Mouse (Mus musculus): ENCODE data around the gene Slc16a7. TPM values are rescaled to one million over a fixed set of nuclear protein-coding genes. Genes with fewer than 3 reads are reported as not detected.

Gene Slc16a7
- total and polyA plus RNA-seq, 3 experiments: not detected

DNA sequence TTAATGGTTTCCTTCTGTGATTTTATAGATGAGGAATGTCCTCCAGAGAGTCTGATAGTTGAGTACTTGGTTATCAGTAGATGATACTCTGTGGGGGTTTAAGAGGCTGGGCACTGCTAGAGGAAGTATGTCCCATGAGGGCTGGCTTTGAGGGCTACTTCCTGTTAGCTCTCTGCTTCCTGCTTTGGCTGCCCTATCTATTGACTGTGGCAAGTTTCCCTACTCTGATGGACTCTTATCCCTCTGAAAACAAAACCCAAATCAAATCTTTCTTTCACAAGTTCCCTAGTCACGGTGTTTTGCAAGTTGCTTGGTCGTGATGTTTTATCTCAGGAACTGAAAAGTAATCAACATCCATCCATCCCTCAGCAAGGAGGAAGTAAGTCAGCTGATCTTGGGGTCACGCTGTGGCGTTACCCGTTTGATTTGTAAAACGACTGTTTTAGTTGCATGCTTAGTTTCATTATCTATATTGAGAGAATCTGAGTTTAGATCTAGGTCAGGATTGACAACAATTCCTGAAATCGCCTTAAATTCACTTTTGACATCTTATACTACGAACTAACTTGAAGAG is 19.1 kb downstream of the Slc16a7 start:
- no peak for TF ChIP-seq UBTF (IDR thresholded peaks at IDR 0.05; ENCODE audit: borderline replicate concordance, insufficient read depth, low read depth, low read length)
- TF ChIP-seq ZNF384 (IDR thresholded peaks at IDR 0.05; ENCODE audit: low read depth, low read length): no peak
- TF ChIP-seq NELFE (IDR thresholded peaks at IDR 0.05; ENCODE audit: low read depth, low read length): no peak
- TF ChIP-seq KAT2A (conservative IDR thresholded peaks at IDR 0.05; ENCODE audit: low read depth, low read length): no peak
- TF ChIP-seq CHD2 (IDR thresholded peaks at IDR 0.05; ENCODE audit: low read length): no peak
- Histone ChIP-seq H3K9ac (ENCODE audit: control insufficient read depth, low read depth, low read length, poor library complexity, severe bottlenecking) (no peak overlapping the region), H3K27ac (ENCODE audit: control insufficient read depth, low read depth, low read length) (no peak overlapping the region), H3K4me3 (ENCODE audit: control insufficient read depth in 1 of 2, insufficient read depth in 1 of 2, low read depth in 2 of 2, low read length in 2 of 2) (no peak overlapping the region), H3K4me1 (ENCODE audit: control insufficient read depth in 1 of 2, insufficient read depth in 2 of 2, low read length in 2 of 2) (no peaks in the 10 kb centered on the region), H3K27me3 (ENCODE audit: control insufficient read depth in 1 of 2, insufficient read depth in 2 of 2, low read length in 2 of 2) (no peaks in the 10 kb centered on the region), H3K9me3 (replicated peaks; ENCODE audit: insufficient read depth, low read length) (no peaks in the 10 kb centered on the region), H3K79me2 (ENCODE audit: control insufficient read depth, insufficient read depth, low read length, poor library complexity) (no peaks in the 10 kb centered on the region), H3K36me3 (ENCODE audit: control insufficient read depth in 1 of 2, insufficient read depth in 2 of 2, low read length in 2 of 2) (no peaks in the 10 kb centered on the region)
- no peak for DNase-seq (ENCODE audit: low read depth, low spot score)

DNA sequence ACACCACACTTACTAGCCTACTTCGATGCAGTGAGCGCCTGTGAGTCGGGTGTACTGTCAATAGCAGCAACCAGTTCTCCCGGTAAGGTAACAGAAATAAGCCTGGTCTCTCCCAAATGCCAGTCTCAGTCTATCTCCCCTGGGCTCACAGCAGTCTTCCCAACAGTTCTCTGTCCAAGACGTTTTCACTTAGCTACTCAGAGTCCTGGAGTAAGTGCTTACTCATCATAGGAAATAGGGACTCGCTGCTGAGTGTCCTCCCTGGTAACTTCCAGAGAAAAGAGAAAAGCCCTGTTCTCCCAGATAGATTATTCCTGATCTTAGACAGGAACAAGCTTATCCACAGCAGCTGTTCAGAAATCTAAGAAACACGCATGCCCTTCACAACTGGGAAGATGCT is 30.8 kb downstream of the Slc16a7 start:
- no peaks in the 10 kb centered on the region for H3K4me1 ChIP-seq (ENCODE audit: control insufficient read depth in 1 of 2, insufficient read depth in 2 of 2, low read length in 2 of 2)
- no peak for DNase-seq (ENCODE audit: low read depth, low spot score)
- no peaks in the 10 kb centered on the region; the same call in 1 of the 2 replicates for H3K9me3 ChIP-seq (replicated peaks; ENCODE audit: insufficient read depth, low read length)
- TF ChIP-seq HCFC1 (IDR thresholded peaks at IDR 0.05; ENCODE audit: low read depth, low read length) (no peak), POLR2AphosphoS2 (IDR thresholded peaks at IDR 0.05; ENCODE audit: low read length) (no peak), UBTF (IDR thresholded peaks at IDR 0.05; ENCODE audit: borderline replicate concordance, insufficient read depth, low read depth, low read length) (no peak), POLR2A (IDR thresholded peaks at IDR 0.05; ENCODE audit: control insufficient read depth in 1 of 2, insufficient read depth in 1 of 2, low read depth in 1 of 2, low read length in 2 of 2, poor library complexity in 1 of 2) (no peak), USF1 (IDR thresholded peaks at IDR 0.05; ENCODE audit: low read depth, low read length) (no peak), CHD1 (IDR thresholded peaks at IDR 0.05; ENCODE audit: low read depth, low read length) (no peak), NELFE (IDR thresholded peaks at IDR 0.05; ENCODE audit: low read depth, low read length) (no peak), ETS1 (IDR thresholded peaks at IDR 0.05; ENCODE audit: low read depth, low read length) (no peak), MEF2A (IDR thresholded peaks at IDR 0.05; ENCODE audit: extremely low read depth, insufficient replicate concordance, low read depth, low read length, poor library complexity, severe bottlenecking) (no peak), MYC (IDR thresholded peaks at IDR 0.05; ENCODE audit: low read depth, low read length) (no peak), RAD21 (IDR thresholded peaks at IDR 0.05; ENCODE audit: low read depth, low read length) (no peak)
- no peaks in the 10 kb centered on the region for H3K79me2 ChIP-seq (ENCODE audit: control insufficient read depth, insufficient read depth, low read length, poor library complexity)
- H3K27me3 ChIP-seq (ENCODE audit: control insufficient read depth in 1 of 2, insufficient read depth in 2 of 2, low read length in 2 of 2): no peaks in the 10 kb centered on the region
- H3K9ac ChIP-seq (ENCODE audit: control insufficient read depth, low read depth, low read length, poor library complexity, severe bottlenecking): no peak overlapping the region
- H3K4me3 ChIP-seq (ENCODE audit: control insufficient read depth in 1 of 2, insufficient read depth in 1 of 2, low read depth in 2 of 2, low read length in 2 of 2): no peak overlapping the region
- no peak overlapping the region for H3K27ac ChIP-seq (ENCODE audit: control insufficient read depth, low read depth, low read length)
- no peaks in the 10 kb centered on the region for H3K36me3 ChIP-seq (ENCODE audit: control insufficient read depth in 1 of 2, insufficient read depth in 2 of 2, low read length in 2 of 2)

DNA sequence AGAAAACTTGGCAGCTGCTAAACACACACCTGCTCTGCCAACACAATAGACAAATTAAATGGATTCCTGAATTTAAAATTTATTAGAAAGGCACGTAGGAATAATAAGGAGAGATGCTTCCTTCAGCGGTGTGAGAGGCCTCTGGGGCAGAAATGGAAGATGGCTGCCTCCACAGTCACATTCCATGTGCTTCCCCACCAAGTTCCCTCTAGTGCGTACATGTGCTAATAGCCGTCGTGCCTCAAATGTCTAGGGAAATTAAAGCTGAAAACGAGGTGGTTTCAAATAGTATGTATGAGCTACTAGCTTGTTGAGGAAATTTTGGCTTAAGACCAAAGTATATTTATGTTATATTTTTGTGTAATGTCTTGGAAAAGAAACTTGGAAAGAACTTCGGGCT is 36.5 kb downstream of the Slc16a7 start:
- H3K36me3 ChIP-seq (ENCODE audit: control insufficient read depth in 1 of 2, insufficient read depth in 2 of 2, low read length in 2 of 2): no peaks in the 10 kb centered on the region
- no peak overlapping the region for H3K4me3 ChIP-seq (ENCODE audit: control insufficient read depth in 1 of 2, insufficient read depth in 1 of 2, low read depth in 2 of 2, low read length in 2 of 2)
- H3K4me1 ChIP-seq (ENCODE audit: control insufficient read depth in 1 of 2, insufficient read depth in 2 of 2, low read length in 2 of 2): no peaks in the 10 kb centered on the region
- no peaks in the 10 kb centered on the region; the same call in 1 of the 2 replicates for H3K9me3 ChIP-seq (replicated peaks; ENCODE audit: insufficient read depth, low read length)
- H3K27ac ChIP-seq (ENCODE audit: control insufficient read depth, low read depth, low read length): no peak overlapping the region
- H3K27me3 ChIP-seq (ENCODE audit: control insufficient read depth in 1 of 2, insufficient read depth in 2 of 2, low read length in 2 of 2): no peaks in the 10 kb centered on the region
- no peak for DNase-seq (ENCODE audit: low read depth, low spot score)
- no peak overlapping the region for H3K9ac ChIP-seq (ENCODE audit: control insufficient read depth, low read depth, low read length, poor library complexity, severe bottlenecking)
- TF ChIP-seq NRF1 (IDR thresholded peaks at IDR 0.05; ENCODE audit: insufficient read depth, low read depth, low read length, poor library complexity, severe bottlenecking) (no peak), MAZ (IDR thresholded peaks at IDR 0.05; ENCODE audit: low read depth, low read length) (no peak), USF1 (IDR thresholded peaks at IDR 0.05; ENCODE audit: low read depth, low read length) (no peak), MAX (IDR thresholded peaks at IDR 0.05; ENCODE audit: low read length) (no peak), BHLHE40 (IDR thresholded peaks at IDR 0.05; ENCODE audit: borderline replicate concordance, low read depth, low read length) (no peak), TCF12 (IDR thresholded peaks at IDR 0.05; ENCODE audit: low read depth, low read length) (no peak), UBTF (IDR thresholded peaks at IDR 0.05; ENCODE audit: borderline replicate concordance, insufficient read depth, low read depth, low read length) (no peak), JUND (IDR thresholded peaks at IDR 0.05; ENCODE audit: low read depth, low read length) (no peak), ZNF384 (IDR thresholded peaks at IDR 0.05; ENCODE audit: low read depth, low read length) (no peak), CHD2 (IDR thresholded peaks at IDR 0.05; ENCODE audit: low read length) (no peak)
- no peaks in the 10 kb centered on the region for H3K79me2 ChIP-seq (ENCODE audit: control insufficient read depth, insufficient read depth, low read length, poor library complexity)

Measured in MEL (cell line).